Mouse (Mus musculus) heart, adult 2 months (tissue): ENCODE results near the gene Zglp1.

Experiments used
- CTCF ChIP-seq: fragments of 200-600 bp; IDR thresholded peaks from 2 replicates; pipeline ENCODE4 v1.8.1; 2022; ENCODE audit warnings: antibody characterized with exemption, mild to moderate bottlenecking, moderate library complexity
- EP300 ChIP-seq: fragments of 200-500 bp; IDR thresholded peaks from 2 replicates; pipeline ENCODE4 v1.6.1; 2011; ENCODE audit warnings: low read depth, low read length, control low read depth; ENCODE audit not compliant: insufficient read depth

DNA sequence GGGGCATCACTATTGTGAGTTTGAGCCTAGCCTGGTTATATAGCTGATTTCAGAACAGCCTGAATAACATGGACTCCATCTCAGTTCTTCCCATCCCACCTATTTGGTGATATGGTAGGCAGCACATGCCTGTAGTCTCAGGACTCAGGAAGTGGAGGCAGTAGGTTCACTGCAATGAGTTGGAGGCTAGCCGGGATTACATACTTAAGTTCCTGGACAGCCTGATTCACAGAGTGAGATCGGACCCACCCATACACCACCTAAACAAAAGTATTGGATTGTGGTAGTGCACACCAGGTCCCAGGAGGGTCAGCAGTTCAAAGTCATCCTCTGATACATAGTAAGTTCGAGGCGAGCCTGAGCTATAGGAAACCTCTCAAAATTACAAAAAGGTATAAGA lies 5.7 kb upstream of the Zglp1 start:
- TF ChIP-seq EP300 = no peak
- no peak for TF ChIP-seq CTCF
